Mouse (Mus musculus) hindbrain, embryonic 14.5 days (tissue): Measurements from ENCODE around the gene Jagn1. TPM values are rescaled to one million over a fixed set of nuclear protein-coding genes. Genes with fewer than 3 reads are reported as not detected.

ENCODE experiments used
- ATAC-seq: fragments of 200-750 bp; cut with Nextera tagmentation; 2 replicates; pipeline ENCODE4 v1.8.0; 2017; ENCODE audit warnings: moderate number of reproducible peaks, mild to moderate bottlenecking, moderate TSS enrichment, moderate library complexity; ENCODE audit not compliant: low FRiP score
- DNase-seq: peaks from one replicate; pipeline ENCODE4 v3.0.0-alpha.2; 2015; ENCODE audit warnings: low spot score
- H3K27ac ChIP-seq: fragments of 300-500 bp; sonication (generic); 2 replicates; pipeline ENCODE4 v1.5.1; 2014; ENCODE audit warnings: mild to moderate bottlenecking, moderate library complexity
- H3K27me3 ChIP-seq: fragments of 300-500 bp; sonication (generic); 2 replicates; pipeline ENCODE4 v1.6.1; 2014; ENCODE audit warnings: mild to moderate bottlenecking, low read length, mixed read lengths; ENCODE audit not compliant: control insufficient read depth, insufficient read depth
- H3K36me3 ChIP-seq: fragments of 300-500 bp; sonication (generic); replicated peaks from 2 replicates; pipeline ENCODE4 v1.6.1; 2014; ENCODE audit not compliant: control insufficient read depth, insufficient read depth
- H3K4me1 ChIP-seq: fragments of 300-500 bp; sonication (generic); replicated peaks from 2 replicates; pipeline ENCODE4 v1.6.1; 2014; ENCODE audit warnings: antibody characterized with exemption, low read length, mixed read lengths; ENCODE audit not compliant: control insufficient read depth, insufficient read depth
- H3K4me2 ChIP-seq: fragments of 300-500 bp; sonication (generic); replicated peaks from 2 replicates; pipeline ENCODE4 v1.6.1; 2014; ENCODE audit warnings: mild to moderate bottlenecking, moderate library complexity
- H3K4me3 ChIP-seq: fragments of 300-500 bp; sonication (generic); replicated peaks from 2 replicates; pipeline ENCODE4 v1.5.1; 2014; ENCODE audit warnings: mild to moderate bottlenecking, low read length
- H3K9ac ChIP-seq: fragments of 300-500 bp; sonication (generic); 2 replicates; pipeline ENCODE4 v1.6.1; 2014
- H3K9me3 ChIP-seq: fragments of 300-500 bp; sonication (generic); 2 replicates; pipeline ENCODE4 v1.6.1; 2016; ENCODE audit warnings: low read length; ENCODE audit not compliant: control insufficient read depth
- WGBS: fragments of 180-500 bp; shearing (Covaris S2); extraction: QIAGEN DNeasy Blood & Tissue Kit; methylation state at CpG from one replicate; pipeline ENCODE4 v1.1.7; 2014; 5-methylcytosine and 5-hydroxymethylcytosine counted together
- polyA plus RNA-seq: library from polyadenylated mRNA; unstranded; fragments of >200 nt; fragmentation: Nextera tagmentation; extraction: Ambion mirVana; gene quantifications from 2 replicates; pipeline ENCODE4 v1.2.1, GENCODE M21; 2014

Jagn1 gene
- polyA plus RNA-seq, 1 experiment from 2014 or later, result 87.9 TPM

DNA sequence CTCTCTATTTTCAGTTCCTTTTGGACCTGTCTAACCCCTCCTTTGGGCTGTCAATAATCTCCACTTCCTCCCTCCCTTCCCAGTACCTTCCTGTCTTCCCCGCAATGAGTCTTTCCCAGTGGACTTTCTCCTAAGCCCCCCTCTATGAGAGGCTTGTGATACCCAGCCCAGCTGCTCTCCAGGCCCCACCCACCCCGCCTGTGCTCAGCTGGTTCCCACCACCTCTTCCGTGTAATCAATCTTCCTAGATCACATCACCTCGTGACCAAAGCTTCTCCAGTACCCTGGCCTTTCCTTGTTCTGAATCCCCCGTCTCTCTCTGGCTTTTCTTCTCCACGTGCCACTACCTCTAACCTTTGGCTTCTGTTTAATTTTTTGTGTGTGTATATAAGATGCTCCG, 35.0 kb downstream of the Jagn1 start:
- Histone ChIP-seq H3K27ac (no peak overlapping the region), H3K27me3 (no peaks in the 10 kb centered on the region; the same call in none of the 2 replicates), H3K4me2 (no peak overlapping the region), H3K9ac (no peak overlapping the region), H3K4me1 (peaks cover 9% of the 10 kb centered on the region), H3K9me3 (no peaks in the 10 kb centered on the region), H3K4me3 (no peak overlapping the region), H3K36me3 (no peaks in the 10 kb centered on the region)
- 29% methylated on average over 7 of the region's 7 CpGs for WGBS
- ATAC-seq, result no peak
- DNase-seq, result no peak

DNA sequence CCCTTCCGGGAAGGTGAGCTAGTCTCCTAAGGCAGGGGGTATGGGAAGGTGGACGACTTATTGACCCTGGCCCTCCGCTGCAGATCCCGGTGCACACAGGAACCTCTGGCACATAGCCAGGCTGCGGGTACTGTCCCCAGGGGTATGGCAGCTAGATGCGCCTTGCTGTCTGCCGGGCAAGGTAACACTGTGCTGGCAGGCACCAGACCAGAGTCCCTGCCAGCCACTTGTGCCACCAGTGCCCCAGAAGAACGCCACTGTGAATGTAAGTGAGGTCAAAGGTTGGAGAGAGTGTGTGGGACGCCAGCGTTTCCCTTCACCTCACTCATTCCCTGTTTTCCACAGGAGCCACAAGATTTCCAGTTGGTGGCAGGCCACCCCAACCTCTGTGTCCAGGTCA, 36.5 kb downstream of the Jagn1 start:
- Histone ChIP-seq H3K9me3 (no peaks in the 10 kb centered on the region), H3K4me2 (no peak overlapping the region), H3K27me3 (no peaks in the 10 kb centered on the region; the same call in none of the 2 replicates), H3K36me3 (no peaks in the 10 kb centered on the region), H3K4me1 (peaks cover 12% of the 10 kb centered on the region), H3K9ac (no peak overlapping the region), H3K4me3 (no peak overlapping the region), H3K27ac (no peak overlapping the region)
- no peak for ATAC-seq
- WGBS, result 77% methylated on average over 10 of the region's 10 CpGs
- DNase-seq, result no peak

DNA sequence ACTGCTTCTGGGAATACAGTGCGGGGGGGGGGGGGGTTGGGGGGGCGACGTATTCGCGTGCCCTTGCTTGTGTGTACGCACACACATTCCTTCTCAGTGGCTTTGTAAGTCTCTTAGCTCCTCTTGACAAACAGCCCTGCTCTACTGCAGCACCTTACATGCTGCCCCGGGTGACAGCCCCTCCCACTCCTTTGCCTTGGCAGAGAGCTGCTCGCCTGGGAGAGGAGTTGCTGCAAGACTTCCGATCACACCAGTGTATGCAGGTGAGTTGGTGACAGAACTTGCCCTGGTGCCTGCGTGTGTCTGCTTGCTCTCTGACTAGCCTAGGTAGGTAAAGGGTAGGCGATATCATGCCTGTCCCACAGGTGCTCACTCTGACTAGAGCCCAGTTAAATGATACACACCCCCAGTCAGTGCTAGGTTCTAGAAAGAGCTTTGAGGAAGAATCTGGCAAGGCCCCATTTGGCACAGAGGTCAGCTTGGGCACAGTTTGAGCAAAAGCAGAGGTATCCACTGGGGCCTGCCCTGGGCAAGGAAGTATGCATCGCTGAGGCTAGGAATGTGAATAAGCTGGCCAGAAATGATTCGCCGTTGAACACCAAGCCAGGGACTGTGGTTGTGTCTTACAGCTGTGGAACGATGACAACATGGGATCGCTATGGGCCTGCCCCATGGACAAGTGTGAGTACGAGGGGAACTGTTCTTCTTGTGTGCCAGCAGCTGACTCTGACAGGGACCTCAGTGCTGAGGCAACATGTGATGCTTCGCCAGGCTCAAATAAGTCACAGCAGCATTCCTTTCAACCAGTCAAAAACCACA, 38.4 kb downstream of the Jagn1 start:
- WGBS, result 62% methylated on average over 18 of the region's 18 CpGs

DNA sequence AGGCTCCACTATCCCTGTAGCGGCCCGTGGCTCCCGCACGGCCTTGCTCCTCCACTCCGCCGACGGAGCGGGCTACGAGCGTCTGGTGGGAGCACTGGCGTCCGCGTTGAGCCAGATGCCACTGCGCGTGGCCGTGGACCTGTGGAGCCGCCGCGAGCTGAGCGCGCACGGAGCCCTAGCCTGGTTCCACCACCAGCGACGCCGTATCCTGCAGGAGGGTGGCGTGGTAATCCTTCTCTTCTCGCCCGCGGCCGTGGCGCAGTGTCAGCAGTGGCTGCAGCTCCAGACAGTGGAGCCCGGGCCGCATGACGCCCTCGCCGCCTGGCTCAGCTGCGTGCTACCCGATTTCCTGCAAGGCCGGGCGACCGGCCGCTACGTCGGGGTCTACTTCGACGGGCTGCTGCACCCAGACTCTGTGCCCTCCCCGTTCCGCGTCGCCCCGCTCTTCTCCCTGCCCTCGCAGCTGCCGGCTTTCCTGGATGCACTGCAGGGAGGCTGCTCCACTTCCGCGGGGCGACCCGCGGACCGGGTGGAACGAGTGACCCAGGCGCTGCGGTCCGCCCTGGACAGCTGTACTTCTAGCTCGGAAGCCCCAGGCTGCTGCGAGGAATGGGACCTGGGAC, 40.2 kb downstream of the Jagn1 start:
- Histone ChIP-seq H3K9me3 (no peaks in the 10 kb centered on the region), H3K4me2 (peak overlapping the region; percentile 70), H3K9ac (peak overlapping the region; percentile 93), H3K4me1 (peaks cover 31% of the 10 kb centered on the region), H3K27ac (peak overlapping the region; percentile 89), H3K36me3 (peaks cover 19% of the 10 kb centered on the region; the same call in 1 of the 2 replicates), H3K4me3 (peak overlapping the region; percentile 66), H3K27me3 (no peaks in the 10 kb centered on the region; the same call in none of the 2 replicates)
- peak; percentile 65 for ATAC-seq
- 1% methylated on average over 65 of the region's 65 CpGs for WGBS
- peak; percentile 53 for DNase-seq

More for the DNA sequence above, 38.4 kb downstream of the Jagn1 start:
- H3K4me1 ChIP-seq, result peaks cover 29% of the 10 kb centered on the region
- H3K4me3 ChIP-seq, result no peak overlapping the region
- ATAC-seq (no peak), DNase-seq (no peak)
- peaks cover 3% of the 10 kb centered on the region; the same call in 1 of the 2 replicates for H3K36me3 ChIP-seq
- no peak overlapping the region for H3K9ac ChIP-seq
- H3K4me2 ChIP-seq, result no peak overlapping the region
- H3K27me3 ChIP-seq, result no peaks in the 10 kb centered on the region; the same call in none of the 2 replicates
- no peaks in the 10 kb centered on the region for H3K9me3 ChIP-seq
- no peak overlapping the region for H3K27ac ChIP-seq

DNA sequence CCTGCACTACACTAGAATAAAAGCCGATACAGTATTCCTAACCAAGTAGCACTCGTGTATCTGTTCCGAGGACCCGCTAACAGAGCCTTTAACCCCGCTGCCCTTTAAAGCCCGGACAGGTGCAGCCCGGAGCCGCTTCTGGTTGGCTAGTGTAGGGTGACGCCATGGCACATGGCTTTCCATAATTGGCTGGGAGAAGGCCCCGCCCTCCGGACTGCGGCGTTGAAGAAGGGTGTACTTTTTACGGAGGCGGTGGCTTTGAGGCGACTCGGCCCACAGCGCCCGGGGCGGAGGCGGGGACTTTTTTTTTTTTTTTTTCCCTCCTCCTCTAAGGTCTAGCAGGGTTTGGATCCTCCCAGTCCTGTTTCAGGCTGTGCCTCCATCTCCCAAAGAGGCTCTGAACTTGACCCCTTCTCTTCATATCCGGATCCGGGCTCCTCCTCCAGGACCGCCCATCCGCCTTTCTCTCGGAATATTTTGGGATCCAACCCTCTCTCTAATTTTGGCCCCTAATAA, 40.8 kb downstream of the Jagn1 start, which contains the start of gene Creld1:
Gene Creld1 (plus strand): TSS at position 198 of the 516 bp plus-strand sequence.
- Histone ChIP-seq H3K9ac (peak within 1 kb of the TSS; percentile 93), H3K27me3 (no peaks in the 10 kb centered on the region; the same call in none of the 2 replicates), H3K36me3 (peaks cover 25% of the 10 kb centered on the region), H3K9me3 (no peaks in the 10 kb centered on the region), H3K4me1 (peaks cover 31% of the 10 kb centered on the region), H3K4me3 (peak within 1 kb of the TSS; percentile 66), H3K4me2 (peak within 1 kb of the TSS; percentile 70), H3K27ac (peak within 1 kb of the TSS; percentile 89)
- peak; percentile 96 for ATAC-seq
- DNase-seq, result peak; percentile 91
- WGBS, result under 1% methylated on average over 26 of the region's 26 CpGs

DNA sequence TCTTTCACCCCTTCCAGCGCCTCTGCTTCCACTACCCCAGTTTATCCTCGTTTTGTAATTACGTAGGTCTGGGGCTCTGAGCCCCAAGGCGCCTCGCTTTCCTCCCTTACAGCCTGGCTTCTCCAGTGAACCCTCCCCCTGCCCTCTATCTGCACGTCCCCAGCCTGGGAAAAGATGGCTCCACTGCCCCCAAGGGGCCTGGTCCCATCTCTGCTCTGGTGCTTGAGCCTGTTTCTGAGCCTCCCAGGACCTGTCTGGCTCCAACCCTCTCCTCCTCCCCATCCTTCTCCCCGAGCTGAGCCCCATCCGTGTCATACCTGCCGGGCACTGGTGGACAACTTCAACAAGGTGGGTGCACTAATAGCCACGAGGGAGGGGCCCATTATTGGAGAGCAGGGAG, 41.4 kb downstream of the Jagn1 start:
- Histone ChIP-seq H3K36me3 (peaks cover 30% of the 10 kb centered on the region), H3K4me1 (peaks cover 31% of the 10 kb centered on the region), H3K4me2 (peak overlapping the region; percentile 70), H3K9me3 (no peaks in the 10 kb centered on the region), H3K4me3 (peak overlapping the region; percentile 66), H3K27ac (peak overlapping the region; percentile 89), H3K9ac (peak overlapping the region; percentile 93), H3K27me3 (no peaks in the 10 kb centered on the region; the same call in none of the 2 replicates)
- ATAC-seq (peak; percentile 46), DNase-seq (peak; percentile 58)
- 9% methylated on average over 10 of the region's 10 CpGs for WGBS

DNA sequence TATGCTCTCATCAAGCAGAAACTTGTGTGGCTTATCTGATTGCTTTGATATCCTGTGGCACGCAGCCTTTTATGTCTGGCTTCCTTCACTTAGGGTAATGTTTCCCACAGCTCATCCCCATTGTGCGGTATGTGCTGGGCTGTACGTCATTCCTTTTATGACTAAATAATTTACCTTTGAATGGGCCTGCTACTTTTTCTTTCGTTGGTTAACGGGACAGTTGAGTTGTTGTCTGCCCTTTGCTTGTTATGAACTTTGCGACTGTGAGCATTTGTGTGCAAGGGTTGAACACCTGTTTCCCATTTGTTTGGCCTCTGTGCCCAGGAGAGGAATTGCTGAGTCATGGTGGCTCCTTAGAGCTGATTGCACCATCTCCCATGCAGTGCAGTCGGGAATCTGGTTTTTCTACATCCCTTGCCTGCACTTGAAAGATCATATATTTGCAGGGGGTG, 44.8 kb downstream of the Jagn1 start:
- H3K9ac ChIP-seq, result no peak overlapping the region; the same call in 1 of the 2 replicates
- H3K4me1 ChIP-seq, result peaks cover 24% of the 10 kb centered on the region
- no peaks in the 10 kb centered on the region for H3K27me3 ChIP-seq
- peaks cover 64% of the 10 kb centered on the region for H3K36me3 ChIP-seq
- ATAC-seq (no peak), DNase-seq (no peak)
- no peak overlapping the region for H3K4me2 ChIP-seq
- no peak overlapping the region for H3K27ac ChIP-seq
- H3K9me3 ChIP-seq, result no peaks in the 10 kb centered on the region
- 66% methylated on average over 7 of the region's 7 CpGs for WGBS
- no peak overlapping the region for H3K4me3 ChIP-seq

DNA sequence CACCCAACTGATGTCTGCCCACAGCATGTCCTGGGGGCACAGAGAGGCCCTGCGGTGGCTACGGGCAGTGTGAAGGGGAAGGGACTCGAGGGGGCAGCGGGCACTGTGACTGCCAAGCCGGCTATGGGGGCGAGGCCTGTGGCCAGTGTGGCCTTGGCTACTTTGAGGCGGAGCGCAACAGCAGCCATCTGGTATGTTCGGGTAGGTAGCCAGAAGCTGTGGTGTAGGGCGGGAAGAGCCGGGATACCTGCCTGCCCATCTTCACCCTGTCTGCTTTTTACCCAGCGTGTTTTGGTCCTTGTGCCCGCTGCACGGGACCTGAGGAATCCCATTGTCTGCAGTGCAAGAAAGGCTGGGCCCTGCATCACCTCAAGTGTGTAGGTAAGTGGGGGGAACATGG, 47.0 kb downstream of the Jagn1 start:
- 95% methylated on average over 14 of the region's 14 CpGs for WGBS
- DNase-seq, result no peak

More for the DNA sequence above, 47.0 kb downstream of the Jagn1 start:
- Histone ChIP-seq H3K4me1 (peaks cover 15% of the 10 kb centered on the region), H3K9me3 (no peaks in the 10 kb centered on the region), H3K4me3 (no peak overlapping the region), H3K27me3 (no peaks in the 10 kb centered on the region), H3K4me2 (no peak overlapping the region), H3K9ac (no peak overlapping the region), H3K36me3 (peaks cover 75% of the 10 kb centered on the region), H3K27ac (no peak overlapping the region)
- ATAC-seq, result no peak
